Mouse (Mus musculus) liver, adult 2 months (tissue): ENCODE measurements around the gene Foxp4. TPM values are rescaled to one million over a fixed set of nuclear protein-coding genes. Genes with fewer than 3 reads are reported as not detected.

Source experiments
- DNase-seq: peaks from one replicate; pipeline ENCODE4 v3.0.0-alpha.2; 2011; ENCODE audit warnings: low read depth, low spot score; ENCODE audit errors: extremely low read depth
- H3K27ac ChIP-seq: fragments of 200-500 bp; replicated peaks from 2 replicates; pipeline ENCODE4 v1.5.1; 2012; ENCODE audit warnings: low read depth, mild to moderate bottlenecking, control low read depth, inconsistent platforms, low read length; ENCODE audit not compliant: insufficient read depth
- H3K27me3 ChIP-seq: fragments of 200-500 bp; 2 replicates; pipeline ENCODE4 v1.6.1; 2012; ENCODE audit warnings: mild to moderate bottlenecking, moderate library complexity, low read length, inconsistent platforms; ENCODE audit not compliant: control insufficient read depth, insufficient read depth
- H3K36me3 ChIP-seq: fragments of 200-500 bp; 2 replicates; pipeline ENCODE4 v1.6.1; 2012; ENCODE audit warnings: low read length, inconsistent platforms; ENCODE audit not compliant: control insufficient read depth, insufficient read depth
- H3K4me1 ChIP-seq: fragments of 200-500 bp; 2 replicates; pipeline ENCODE4 v1.6.1; 2011; ENCODE audit warnings: low read length; ENCODE audit not compliant: control insufficient read depth, insufficient read depth
- H3K4me3 ChIP-seq: fragments of 200-500 bp; 2 replicates; pipeline ENCODE4 v1.5.1; 2011; ENCODE audit warnings: low read depth, mild to moderate bottlenecking, control low read depth, low read length, moderate library complexity; ENCODE audit not compliant: insufficient read depth
- H3K79me2 ChIP-seq: fragments of 200-500 bp; 2 replicates; pipeline ENCODE4 v1.6.1; 2012; ENCODE audit warnings: inconsistent platforms, mild to moderate bottlenecking, low read length, moderate library complexity; ENCODE audit not compliant: control insufficient read depth, insufficient read depth
- H3K9ac ChIP-seq: fragments of 200-500 bp; 2 replicates; pipeline ENCODE4 v1.6.1; 2012; ENCODE audit warnings: low read depth, mild to moderate bottlenecking, control low read depth, inconsistent platforms, low read length
- CTCF ChIP-seq: fragments of 200-500 bp; IDR thresholded peaks from 2 replicates; pipeline ENCODE4 v1.5.1; 2011; ENCODE audit warnings: low read depth, low read length, control low read depth
- POLR2A ChIP-seq: fragments of 200-500 bp; IDR thresholded peaks from 2 replicates; pipeline ENCODE4 v1.6.1; 2011; ENCODE audit warnings: low read length, control low read depth; ENCODE audit not compliant: insufficient read depth; ENCODE audit errors: extremely low read depth
- WGBS: fragments of 180-500 bp; shearing (Covaris S2); methylation state at CpG from one replicate; pipeline ENCODE4 v1.1.7; 2018; 5-methylcytosine and 5-hydroxymethylcytosine counted together
- polyA plus RNA-seq: library from polyadenylated mRNA; depleted of rRNA; stranded (reverse); fragments of >200 nt; gene quantifications from 2 replicates; pipeline ENCODE4 v1.2.3, GENCODE M21; 2012
- total RNA-seq: library from RNA; depleted of rRNA; stranded (reverse); fragments of >200 nt; gene quantifications from 2 replicates; pipeline ENCODE4 v1.2.3, GENCODE M21; 2014

Foxp4 gene
- total and polyA plus RNA-seq, 2 experiments, result 2.0 to 24.6 TPM

DNA sequence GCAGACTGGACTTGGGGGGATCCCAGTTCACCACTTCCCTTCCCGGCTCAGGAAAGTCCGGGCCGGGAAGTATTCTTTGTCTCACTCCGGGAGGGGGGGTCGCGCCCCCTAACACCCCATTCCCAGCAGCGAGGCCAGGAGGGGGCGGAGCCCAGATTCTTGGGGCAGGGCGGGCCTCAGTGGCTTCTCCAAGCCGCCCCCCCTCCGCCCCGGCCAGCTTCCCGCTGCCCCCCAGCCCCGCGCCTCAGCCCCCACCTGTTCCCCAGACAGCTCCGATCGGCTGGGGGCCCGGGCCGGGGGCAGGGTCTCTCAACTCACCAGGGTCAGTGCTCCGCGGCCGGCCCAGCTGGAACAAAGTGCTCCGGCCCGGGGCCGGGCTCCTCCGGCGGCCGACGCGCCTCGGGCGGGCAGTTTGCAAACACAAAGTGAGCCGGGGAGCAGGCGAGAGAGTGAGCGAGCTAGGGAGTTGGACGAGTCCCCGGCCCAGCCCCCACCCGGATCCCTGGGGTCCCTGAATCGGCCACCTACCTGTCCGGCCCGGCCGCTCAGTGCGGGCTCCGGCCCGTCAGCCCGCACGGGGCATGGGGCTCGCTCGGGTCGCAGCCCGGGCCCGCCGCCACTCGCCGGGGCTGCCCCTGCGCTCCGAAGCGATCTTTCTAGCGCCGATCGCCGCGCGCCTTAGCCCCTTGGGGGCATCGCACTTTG, 615 bp downstream of the Foxp4 start:
- TF ChIP-seq CTCF, result no peak
- TF ChIP-seq POLR2A, result no peak

GRCm38 (mm10) chr17:47923011-47923677, 1.3 kb downstream of the Foxp4 start:
- peak overlapping the region; percentile 94 for H3K9ac ChIP-seq
- no peak for DNase-seq
- no peak for TF ChIP-seq CTCF
- no peak for TF ChIP-seq POLR2A
- peaks cover 10% of the 10 kb centered on the region; the same call in 1 of the 2 replicates for H3K79me2 ChIP-seq
- peaks cover 7% of the 10 kb centered on the region for H3K4me1 ChIP-seq
- H3K27ac ChIP-seq, result no peak overlapping the region
- H3K27me3 ChIP-seq, result no peaks in the 10 kb centered on the region
- no peaks in the 10 kb centered on the region for H3K36me3 ChIP-seq
- peak overlapping the region; percentile 83 for H3K4me3 ChIP-seq
- WGBS, result 3% methylated on average over 28 of the region's 28 CpGs

More for the DNA sequence above, 615 bp downstream of the Foxp4 start:
- H3K79me2 ChIP-seq, result peaks cover 10% of the 10 kb centered on the region; the same call in 1 of the 2 replicates
- peak overlapping the region; percentile 83 for H3K4me3 ChIP-seq
- peaks cover 6% of the 10 kb centered on the region for H3K4me1 ChIP-seq
- DNase-seq, result no peak
- WGBS, result 1% methylated on average over 64 of the region's 65 CpGs
- no peaks in the 10 kb centered on the region for H3K36me3 ChIP-seq
- no peaks in the 10 kb centered on the region for H3K27me3 ChIP-seq
- peak overlapping the region; percentile 94 for H3K9ac ChIP-seq
- H3K27ac ChIP-seq, result peak overlapping the region; percentile 67

- Histone ChIP-seq H3K4me3 (peak overlapping the region; percentile 45; the same call in 1 of the 2 replicates), H3K79me2 (peaks cover 10% of the 10 kb centered on the region; the same call in 1 of the 2 replicates), H3K27me3 (no peaks in the 10 kb centered on the region), H3K9ac (no peak overlapping the region), H3K4me1 (peaks cover 12% of the 10 kb centered on the region), H3K36me3 (no peaks in the 10 kb centered on the region), H3K27ac (no peak overlapping the region)
- 8% methylated on average over 24 of the region's 24 CpGs for WGBS
- no peak for DNase-seq
- TF ChIP-seq POLR2A (no peak), CTCF (no peak)
Measured at GRCm38 (mm10) chr17:47922579-47922978, 1.9 kb downstream of the Foxp4 start.

GRCm38 (mm10) chr17:47922116-47922515, 2.3 kb downstream of the Foxp4 start:
- Histone ChIP-seq H3K9ac (no peak overlapping the region), H3K79me2 (peaks cover 10% of the 10 kb centered on the region; the same call in 1 of the 2 replicates), H3K4me1 (peaks cover 14% of the 10 kb centered on the region), H3K27me3 (no peaks in the 10 kb centered on the region), H3K4me3 (no peak overlapping the region), H3K36me3 (no peaks in the 10 kb centered on the region), H3K27ac (no peak overlapping the region)
- TF ChIP-seq POLR2A, result no peak
- no peak for TF ChIP-seq CTCF
- 38% methylated on average over 21 of the region's 21 CpGs for WGBS
- no peak for DNase-seq

- H3K27ac ChIP-seq, result no peak overlapping the region
- H3K79me2 ChIP-seq, result peaks cover 16% of the 10 kb centered on the region; the same call in 1 of the 2 replicates
- H3K9ac ChIP-seq, result no peak overlapping the region
- WGBS, result 83% methylated on average over 4 of the region's 4 CpGs
- H3K27me3 ChIP-seq, result no peaks in the 10 kb centered on the region
- no peak for DNase-seq
- H3K36me3 ChIP-seq, result no peaks in the 10 kb centered on the region
- H3K4me3 ChIP-seq, result no peak overlapping the region
- peaks cover 18% of the 10 kb centered on the region for H3K4me1 ChIP-seq
- no peak for TF ChIP-seq POLR2A
- TF ChIP-seq CTCF, result no peak
Measured at GRCm38 (mm10) chr17:47921136-47921665, 3.2 kb downstream of the Foxp4 start.
